Mouse (Mus musculus): Measurements from ENCODE around the gene Trpm4. TPM values are rescaled to one million over a fixed set of nuclear protein-coding genes. Genes with fewer than 3 reads are reported as not detected.

Gene Trpm4
- polyA plus RNA-seq, 1 experiment from 2014 or later: 11.5 TPM

GRCm38 (mm10) chr7:45328841-45329475, 4.6 kb downstream of the Trpm4 start:
- peaks cover 8% of the 10 kb centered on the region; the same call in 1 of the 2 replicates for H3K36me3 ChIP-seq
- no peak overlapping the region for H3K4me2 ChIP-seq (replicated peaks)
- ATAC-seq (ENCODE audit: low FRiP score): no peak
- no peak overlapping the region for H3K9ac ChIP-seq
- no peaks in the 10 kb centered on the region for H3K27me3 ChIP-seq
- 80% methylated on average over 13 of the region's 13 CpGs for WGBS
- no peak overlapping the region for H3K27ac ChIP-seq
- H3K4me1 ChIP-seq: peaks cover 11% of the 10 kb centered on the region
- no peak overlapping the region for H3K4me3 ChIP-seq
- no peaks in the 10 kb centered on the region for H3K9me3 ChIP-seq (replicated peaks)

- H3K9ac ChIP-seq: no peak overlapping the region
- no peak overlapping the region for H3K4me3 ChIP-seq
- ATAC-seq (ENCODE audit: low FRiP score): no peak
- no peak overlapping the region for H3K27ac ChIP-seq
- peaks cover 8% of the 10 kb centered on the region; the same call in 1 of the 2 replicates for H3K36me3 ChIP-seq
- no peaks in the 10 kb centered on the region for H3K27me3 ChIP-seq
- H3K9me3 ChIP-seq (replicated peaks): no peaks in the 10 kb centered on the region
- H3K4me2 ChIP-seq (replicated peaks): no peak overlapping the region
- no peaks in the 10 kb centered on the region for H3K4me1 ChIP-seq
Measured at GRCm38 (mm10) chr7:45325800-45326199, 7.8 kb downstream of the Trpm4 start.

GRCm38 (mm10) chr7:45323069-45323468, 10.5 kb downstream of the Trpm4 start:
- no peak for ATAC-seq (ENCODE audit: low FRiP score)
- no peak overlapping the region for H3K27ac ChIP-seq
- no peaks in the 10 kb centered on the region for H3K27me3 ChIP-seq
- WGBS: 89% methylated on average over 5 of the region's 5 CpGs
- H3K4me2 ChIP-seq (replicated peaks): no peak overlapping the region
- peaks cover 8% of the 10 kb centered on the region; the same call in 1 of the 2 replicates for H3K36me3 ChIP-seq
- H3K9me3 ChIP-seq (replicated peaks): no peaks in the 10 kb centered on the region
- H3K9ac ChIP-seq: no peak overlapping the region
- no peak overlapping the region for H3K4me3 ChIP-seq
- no peaks in the 10 kb centered on the region for H3K4me1 ChIP-seq

- H3K4me2 ChIP-seq (replicated peaks): no peak overlapping the region
- no peaks in the 10 kb centered on the region for H3K27me3 ChIP-seq
- H3K9ac ChIP-seq: no peak overlapping the region
- no peak overlapping the region for H3K27ac ChIP-seq
- no peak for ATAC-seq (ENCODE audit: low FRiP score)
- no peak overlapping the region for H3K4me3 ChIP-seq
- H3K4me1 ChIP-seq: no peaks in the 10 kb centered on the region
- no peaks in the 10 kb centered on the region for H3K9me3 ChIP-seq (replicated peaks)
- 88% methylated on average over 4 of the region's 4 CpGs for WGBS
- H3K36me3 ChIP-seq: peaks cover 8% of the 10 kb centered on the region; the same call in 1 of the 2 replicates
Measured at GRCm38 (mm10) chr7:45322245-45322644, 11.3 kb downstream of the Trpm4 start.

DNA sequence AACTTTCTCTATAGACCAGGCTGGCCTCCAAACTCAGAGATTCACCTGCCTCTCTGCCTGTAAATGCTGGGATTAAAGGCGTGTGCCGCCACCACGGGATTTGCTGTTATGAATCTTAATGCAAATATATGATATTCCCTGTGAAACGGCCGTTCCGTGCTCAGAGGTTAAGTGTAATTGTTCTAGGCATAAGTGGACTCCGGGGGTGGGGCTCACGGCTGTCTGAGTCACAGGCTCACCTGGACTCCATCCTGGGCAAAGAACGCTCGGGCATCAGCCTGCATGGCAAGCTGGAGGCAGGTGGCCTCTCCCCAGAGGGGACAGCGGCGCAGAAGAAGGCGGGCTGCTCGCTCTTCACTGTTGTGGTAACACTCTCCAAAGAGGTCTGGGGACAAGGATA, 17.0 kb downstream of the Trpm4 start:
- Histone ChIP-seq H3K27ac (no peak overlapping the region), H3K4me1 (peaks cover 18% of the 10 kb centered on the region), H3K36me3 (no peaks in the 10 kb centered on the region), H3K27me3 (no peaks in the 10 kb centered on the region), H3K9ac (no peak overlapping the region), H3K4me2 (replicated peaks) (no peak overlapping the region), H3K9me3 (replicated peaks) (no peaks in the 10 kb centered on the region), H3K4me3 (no peak overlapping the region)
- ATAC-seq (ENCODE audit: low FRiP score): no peak
- WGBS: 93% methylated on average over 14 of the region's 14 CpGs

DNA sequence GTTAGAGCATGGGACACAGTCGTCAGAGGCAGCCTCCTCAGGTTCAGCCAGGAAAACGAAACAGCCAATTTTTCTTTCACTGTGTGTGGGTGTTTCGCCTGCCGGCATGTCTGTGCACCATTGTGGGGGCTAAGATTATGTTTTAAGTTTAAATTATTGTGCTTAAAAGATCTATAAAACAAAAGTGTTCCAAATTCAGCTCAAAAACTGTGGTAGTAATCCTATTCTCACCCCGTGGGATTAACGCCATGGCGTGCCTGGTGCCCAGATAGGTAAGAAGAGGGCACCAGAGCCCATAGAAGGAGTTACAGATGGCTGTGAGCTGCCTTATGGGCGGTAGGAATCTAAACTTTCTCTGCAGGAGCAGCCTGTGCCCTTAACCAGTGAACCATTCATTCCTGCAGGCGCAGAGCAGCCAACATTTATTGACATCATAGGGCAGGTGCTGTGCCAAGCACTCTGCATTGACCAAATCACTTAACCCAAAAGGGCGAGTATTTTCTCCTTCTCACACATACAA, 18.3 kb downstream of the Trpm4 start:
- Histone ChIP-seq H3K27ac (no peak overlapping the region), H3K4me2 (replicated peaks) (no peak overlapping the region), H3K4me3 (no peak overlapping the region), H3K36me3 (no peaks in the 10 kb centered on the region), H3K9me3 (replicated peaks) (no peaks in the 10 kb centered on the region), H3K9ac (no peak overlapping the region), H3K4me1 (peaks cover 18% of the 10 kb centered on the region), H3K27me3 (no peaks in the 10 kb centered on the region)
- WGBS: 86% methylated on average over 10 of the region's 10 CpGs
- no peak for ATAC-seq (ENCODE audit: low FRiP score)

DNA sequence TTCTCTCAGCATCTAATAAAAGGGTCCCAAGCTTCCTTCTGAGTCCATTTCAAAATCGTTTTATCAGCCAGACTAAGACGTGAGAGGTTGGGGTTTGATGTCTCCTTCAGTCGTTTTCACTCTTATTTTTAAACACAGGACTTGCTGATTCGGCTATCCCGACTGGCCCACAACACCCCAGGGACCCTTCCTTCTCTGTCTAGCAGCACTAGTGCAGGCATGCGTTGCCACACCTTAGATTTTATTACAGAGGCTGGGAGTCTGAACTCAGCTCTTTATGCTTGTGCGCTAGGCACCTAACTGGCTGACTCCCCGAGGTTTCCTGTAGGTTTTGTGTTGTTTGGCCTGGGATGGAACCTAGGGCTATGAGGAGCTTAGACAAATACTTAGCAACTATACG, 20.1 kb downstream of the Trpm4 start:
- peaks cover 18% of the 10 kb centered on the region for H3K4me1 ChIP-seq
- peak overlapping the region; percentile 52 for H3K27ac ChIP-seq
- H3K4me3 ChIP-seq: no peak overlapping the region
- no peak overlapping the region for H3K9ac ChIP-seq
- no peaks in the 10 kb centered on the region for H3K9me3 ChIP-seq (replicated peaks)
- H3K27me3 ChIP-seq: no peaks in the 10 kb centered on the region
- H3K36me3 ChIP-seq: no peaks in the 10 kb centered on the region
- no peak for ATAC-seq (ENCODE audit: low FRiP score)
- peak overlapping the region; percentile 21; the same call in 1 of the 2 replicates for H3K4me2 ChIP-seq (replicated peaks)
- 31% methylated on average over 9 of the region's 9 CpGs for WGBS

- H3K4me3 ChIP-seq: no peak overlapping the region
- WGBS: 19% methylated on average over 10 of the region's 10 CpGs
- peak overlapping the region; percentile 52 for H3K27ac ChIP-seq
- peaks cover 18% of the 10 kb centered on the region for H3K4me1 ChIP-seq
- H3K9ac ChIP-seq: no peak overlapping the region
- no peaks in the 10 kb centered on the region for H3K36me3 ChIP-seq
- H3K4me2 ChIP-seq (replicated peaks): no peak overlapping the region
- no peaks in the 10 kb centered on the region for H3K27me3 ChIP-seq
- ATAC-seq (ENCODE audit: low FRiP score): no peak
- H3K9me3 ChIP-seq (replicated peaks): no peaks in the 10 kb centered on the region
Measured at GRCm38 (mm10) chr7:45312686-45313453, 20.7 kb downstream of the Trpm4 start.

DNA sequence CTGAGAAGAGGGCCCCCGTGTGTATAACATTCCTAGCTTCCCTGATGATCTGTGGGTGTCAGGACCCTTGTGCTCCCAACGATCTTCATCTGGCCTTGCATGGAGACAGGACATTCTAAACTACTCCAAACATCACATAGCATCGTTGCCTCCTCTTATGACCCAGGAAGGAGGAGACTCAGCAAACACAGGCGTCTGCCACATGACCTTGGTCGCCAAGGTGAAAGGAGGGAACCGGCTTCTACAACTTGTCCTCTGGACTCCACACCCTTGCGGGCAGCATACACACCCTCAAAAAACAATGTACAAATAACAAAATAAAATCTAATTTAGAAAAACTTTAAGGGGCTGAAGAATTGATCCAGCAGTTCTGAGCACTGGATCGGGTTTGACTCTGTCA, 21.6 kb downstream of the Trpm4 start:
- no peak overlapping the region for H3K9ac ChIP-seq
- no peak overlapping the region for H3K4me2 ChIP-seq (replicated peaks)
- H3K36me3 ChIP-seq: no peaks in the 10 kb centered on the region
- H3K4me3 ChIP-seq: no peak overlapping the region
- H3K4me1 ChIP-seq: peaks cover 18% of the 10 kb centered on the region
- ATAC-seq (ENCODE audit: low FRiP score): no peak
- no peaks in the 10 kb centered on the region for H3K9me3 ChIP-seq (replicated peaks)
- no peaks in the 10 kb centered on the region for H3K27me3 ChIP-seq
- 65% methylated on average over 8 of the region's 8 CpGs for WGBS
- no peak overlapping the region for H3K27ac ChIP-seq

GRCm38 (mm10) chr7:45309455-45309854, 24.1 kb downstream of the Trpm4 start:
- peaks cover 25% of the 10 kb centered on the region for H3K4me1 ChIP-seq
- H3K4me3 ChIP-seq: no peak overlapping the region
- no peak overlapping the region for H3K27ac ChIP-seq
- ATAC-seq (ENCODE audit: low FRiP score): no peak
- H3K9me3 ChIP-seq (replicated peaks): no peaks in the 10 kb centered on the region
- H3K4me2 ChIP-seq (replicated peaks): no peak overlapping the region
- H3K9ac ChIP-seq: no peak overlapping the region
- no peaks in the 10 kb centered on the region for H3K27me3 ChIP-seq
- 11% methylated on average over 9 of the region's 9 CpGs for WGBS
- no peaks in the 10 kb centered on the region for H3K36me3 ChIP-seq

GRCm38 (mm10) chr7:45308551-45309240, 24.9 kb downstream of the Trpm4 start:
- Histone ChIP-seq H3K4me3 (no peak overlapping the region), H3K27me3 (no peaks in the 10 kb centered on the region), H3K4me2 (replicated peaks) (no peak overlapping the region), H3K36me3 (no peaks in the 10 kb centered on the region), H3K9me3 (replicated peaks) (no peaks in the 10 kb centered on the region), H3K27ac (no peak overlapping the region), H3K4me1 (peaks cover 23% of the 10 kb centered on the region), H3K9ac (no peak overlapping the region)
- WGBS: 67% methylated on average over 15 of the region's 15 CpGs
- no peak for ATAC-seq (ENCODE audit: low FRiP score)

DNA sequence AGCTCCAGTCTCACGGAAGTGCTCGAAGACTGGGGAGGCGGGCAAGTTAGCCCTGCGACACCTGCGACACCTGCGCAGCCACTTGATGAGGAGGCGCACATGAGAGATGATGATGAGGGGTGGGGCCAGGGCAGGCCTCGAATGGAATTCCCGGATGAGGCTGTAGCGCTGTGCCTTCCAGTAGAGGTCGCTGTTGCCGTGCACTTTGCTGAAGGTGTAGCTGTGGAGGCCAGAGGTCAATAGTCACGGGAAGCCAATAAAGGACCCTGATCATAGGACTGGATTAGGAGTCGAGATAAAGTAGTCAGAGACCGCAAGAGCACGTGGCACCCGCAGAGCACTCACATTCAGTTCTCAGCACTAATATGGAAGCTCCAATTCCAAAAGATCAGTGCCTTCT, 28.3 kb downstream of the Trpm4 start:
- Histone ChIP-seq H3K4me3 (peak overlapping the region; percentile 23), H3K4me2 (replicated peaks) (peak overlapping the region; percentile 53), H3K4me1 (peaks cover 11% of the 10 kb centered on the region; the same call in 1 of the 2 replicates), H3K27me3 (0 out of 2 replicates have a peak, but pooled peaks cover 4% of the 10 kb centered on the region), H3K9me3 (replicated peaks) (no peaks in the 10 kb centered on the region), H3K36me3 (no peaks in the 10 kb centered on the region), H3K27ac (no peak overlapping the region), H3K9ac (peak overlapping the region; percentile 46; the same call in 1 of the 2 replicates)
- WGBS: 3% methylated on average over 17 of the region's 17 CpGs
- no peak for ATAC-seq (ENCODE audit: low FRiP score)
